Mouse (Mus musculus) thymus, adult 2 months (tissue): ENCODE results near the gene Prkce.

Experiments used
- CTCF ChIP-seq: fragments of 200-500 bp; IDR thresholded peaks from 2 replicates; pipeline ENCODE4 v1.5.1; 2012; ENCODE audit warnings: mild to moderate bottlenecking, control low read depth, low read length, moderate library complexity, borderline replicate concordance; ENCODE audit not compliant: control insufficient read depth, poor library complexity, insufficient read depth; ENCODE audit errors: extremely low read depth
- POLR2A ChIP-seq: fragments of 200-500 bp; IDR thresholded peaks from 2 replicates; pipeline ENCODE4 v1.6.1; 2012; ENCODE audit warnings: mild to moderate bottlenecking, low read length, control low read depth, moderate library complexity; ENCODE audit not compliant: control insufficient read depth, poor library complexity, insufficient read depth; ENCODE audit errors: extremely low read depth

DNA sequence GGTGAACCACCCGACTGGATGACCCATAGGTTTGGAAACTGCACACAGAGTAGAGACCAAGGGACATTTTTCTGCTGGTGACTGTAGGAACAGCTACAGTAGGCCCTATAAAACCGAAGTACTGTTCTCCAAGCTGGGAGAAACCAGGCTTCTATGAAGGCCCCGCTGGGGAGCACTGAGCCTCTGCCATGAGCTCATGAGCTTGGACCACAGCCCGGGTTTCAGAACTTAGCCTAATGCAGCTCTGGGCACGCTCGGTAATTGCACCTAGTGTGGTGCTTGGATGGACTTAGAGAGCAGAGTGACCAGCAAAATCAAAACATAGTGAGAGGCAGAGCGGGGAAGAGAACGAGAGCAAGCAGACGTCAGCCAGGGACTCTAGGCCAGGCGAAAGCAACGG is 134.7 kb downstream of the Prkce start:
- TF ChIP-seq CTCF (no peak), POLR2A (no peak)
